Mouse (Mus musculus) thymus, postnatal 10 days (tissue): ENCODE data around the gene Sptlc2.
"Not testable (repeated sequence)": the region's sequence is repeated elsewhere in the genome, so short reads cannot be mapped to it uniquely, and the experiment has no call there.

Experiments
- DNase-seq, 2 experiments: peaks; one replicate each; pipeline ENCODE4 v3.0.0; 2021; ENCODE audit warnings: low spot score in 2 of 2

Gene Sptlc2

GRCm38 (mm10) chr12:87279350-87279749 is 108.8 kb downstream of the Sptlc2 start:
- DNase-seq = no peak

- no peak for DNase-seq
Measured at GRCm38 (mm10) chr12:87278118-87278730, 109.9 kb downstream of the Sptlc2 start.

- DNase-seq = not testable (repeated sequence)
Measured at GRCm38 (mm10) chr12:87277251-87277650, 110.9 kb downstream of the Sptlc2 start.

- no peak for DNase-seq
Measured at GRCm38 (mm10) chr12:87274853-87275831, 113.0 kb downstream of the Sptlc2 start.

GRCm38 (mm10) chr12:87267682-87268081 is 120.5 kb downstream of the Sptlc2 start:
- DNase-seq = peak in 1 of 2 experiments; percentile 9

- no peak for DNase-seq
Measured at GRCm38 (mm10) chr12:87266827-87267603, 121.1 kb downstream of the Sptlc2 start.

- peak; percentile 84 to 86 for DNase-seq
Measured at GRCm38 (mm10) chr12:87266108-87266826, 121.9 kb downstream of the Sptlc2 start, which contains the start of the genes Vipas39 and Ahsa1. Gene Vipas39 (minus strand): TSS chr12:87266256. Gene Ahsa1 (plus strand): TSS chr12:87266479.

GRCm38 (mm10) chr12:87265444-87265843 is 122.7 kb downstream of the Sptlc2 start:
- DNase-seq = no peak

- DNase-seq = no peak
Measured at GRCm38 (mm10) chr12:87260562-87260961, 127.6 kb downstream of the Sptlc2 start.

- no peak for DNase-seq
Measured at GRCm38 (mm10) chr12:87256629-87257028, 131.5 kb downstream of the Sptlc2 start.
